Mouse (Mus musculus): Measurements from ENCODE around the gene Efna3. TPM values are rescaled to one million over a fixed set of nuclear protein-coding genes. Genes with fewer than 3 reads are reported as not detected.
A peak's percentile ranks its signal among the peaks of the same experiment; 100 is the strongest.

Gene Efna3
- polyA plus RNA-seq, 1 experiment from 2014 or later = 4.2 TPM

- Histone ChIP-seq H3K4me2 (ENCODE audit: low read length) (peak within 1 kb of the TSS; percentile 97), H3K4me1 (replicated peaks; ENCODE audit: insufficient read depth, low read length) (peaks cover 6% of the 10 kb centered on the region; the same call in 1 of the 2 replicates), H3K27me3 (ENCODE audit: insufficient read depth, low read length) (no peaks in the 10 kb centered on the region), H3K36me3 (ENCODE audit: insufficient read depth, low read length) (0 out of 2 replicates have a peak, but pooled peaks cover 5% of the 10 kb centered on the region), H3K9me3 (replicated peaks; ENCODE audit: low read length) (no peaks in the 10 kb centered on the region), H3K4me3 (replicated peaks; ENCODE audit: low read depth, low read length) (peak within 1 kb of the TSS; percentile 75), H3K27ac (peak within 1 kb of the TSS; percentile 75), H3K9ac (ENCODE audit: low read depth, low read length) (peak within 1 kb of the TSS; percentile 61)
- 1% methylated on average over 59 of the region's 59 CpGs for WGBS
- peak; percentile 88 for ATAC-seq (replicated peaks; ENCODE audit: low FRiP score, low read depth)
- peak; percentile 90 for DNase-seq (ENCODE audit: low spot score)
- peak; percentile 3; the same call in 1 of the 2 replicates for TF ChIP-seq CTCF (IDR thresholded peaks at IDR 0.05; ENCODE audit: low read depth)
Observed at GRCm38 (mm10) chr3:89349869-89350501, 27.2 kb upstream of the Efna3 start, which contains the start of gene Adam15. Gene Adam15, minus strand, starts transcription at chr3:89349996.

- peak overlapping the region; percentile 75 for H3K4me3 ChIP-seq (replicated peaks; ENCODE audit: low read depth, low read length)
- TF ChIP-seq CTCF (IDR thresholded peaks at IDR 0.05; ENCODE audit: low read depth) = no peak
- peak overlapping the region; percentile 61 for H3K9ac ChIP-seq (ENCODE audit: low read depth, low read length)
- peak overlapping the region; percentile 75 for H3K27ac ChIP-seq
- H3K4me2 ChIP-seq (ENCODE audit: low read length) = peak overlapping the region; percentile 97
- no peaks in the 10 kb centered on the region for H3K27me3 ChIP-seq (ENCODE audit: insufficient read depth, low read length)
- no peaks in the 10 kb centered on the region for H3K9me3 ChIP-seq (replicated peaks; ENCODE audit: low read length)
- 1% methylated on average over 38 of the region's 38 CpGs for WGBS
- ATAC-seq (replicated peaks; ENCODE audit: low FRiP score, low read depth) (peak; percentile 47), DNase-seq (ENCODE audit: low spot score) (peak; percentile 50)
- peaks cover 6% of the 10 kb centered on the region; the same call in 1 of the 2 replicates for H3K4me1 ChIP-seq (replicated peaks; ENCODE audit: insufficient read depth, low read length)
- H3K36me3 ChIP-seq (ENCODE audit: insufficient read depth, low read length) = peaks cover 8% of the 10 kb centered on the region
Observed at GRCm38 (mm10) chr3:89348911-89349868, 26.4 kb upstream of the Efna3 start.

GRCm38 (mm10) chr3:89347916-89348315 is 25.2 kb upstream of the Efna3 start:
- no peak for TF ChIP-seq CTCF (IDR thresholded peaks at IDR 0.05; ENCODE audit: low read depth)
- no peaks in the 10 kb centered on the region for H3K9me3 ChIP-seq (replicated peaks; ENCODE audit: low read length)
- no peak overlapping the region for H3K4me3 ChIP-seq (replicated peaks; ENCODE audit: low read depth, low read length)
- H3K4me2 ChIP-seq (ENCODE audit: low read length) = peak overlapping the region; percentile 97; the same call in 1 of the 2 replicates
- WGBS = 74% methylated on average over 1 of the region's 1 CpGs
- H3K36me3 ChIP-seq (ENCODE audit: insufficient read depth, low read length) = peaks cover 17% of the 10 kb centered on the region
- H3K27ac ChIP-seq = no peak overlapping the region
- no peak overlapping the region for H3K9ac ChIP-seq (ENCODE audit: low read depth, low read length)
- peaks cover 6% of the 10 kb centered on the region; the same call in 1 of the 2 replicates for H3K4me1 ChIP-seq (replicated peaks; ENCODE audit: insufficient read depth, low read length)
- H3K27me3 ChIP-seq (ENCODE audit: insufficient read depth, low read length) = no peaks in the 10 kb centered on the region
- ATAC-seq (replicated peaks; ENCODE audit: low FRiP score, low read depth) = no peak
- no peak for DNase-seq (ENCODE audit: low spot score)

GRCm38 (mm10) chr3:89346815-89347540 is 24.2 kb upstream of the Efna3 start:
- Histone ChIP-seq H3K4me1 (replicated peaks; ENCODE audit: insufficient read depth, low read length) (peaks cover 6% of the 10 kb centered on the region; the same call in 1 of the 2 replicates), H3K36me3 (ENCODE audit: insufficient read depth, low read length) (peaks cover 17% of the 10 kb centered on the region), H3K27ac (no peak overlapping the region), H3K9me3 (replicated peaks; ENCODE audit: low read length) (no peaks in the 10 kb centered on the region), H3K9ac (ENCODE audit: low read depth, low read length) (no peak overlapping the region), H3K27me3 (ENCODE audit: insufficient read depth, low read length) (no peaks in the 10 kb centered on the region), H3K4me2 (ENCODE audit: low read length) (peak overlapping the region; percentile 10; the same call in 1 of the 2 replicates), H3K4me3 (replicated peaks; ENCODE audit: low read depth, low read length) (no peak overlapping the region)
- DNase-seq (ENCODE audit: low spot score) = no peak
- TF ChIP-seq CTCF (IDR thresholded peaks at IDR 0.05; ENCODE audit: low read depth) = no peak
- ATAC-seq (replicated peaks; ENCODE audit: low FRiP score, low read depth) = no peak
- 81% methylated on average over 10 of the region's 10 CpGs for WGBS

GRCm38 (mm10) chr3:89343279-89343678 is 20.5 kb upstream of the Efna3 start:
- WGBS = 82% methylated on average over 7 of the region's 7 CpGs
- H3K27ac ChIP-seq = no peak overlapping the region
- H3K9me3 ChIP-seq (replicated peaks; ENCODE audit: low read length) = no peaks in the 10 kb centered on the region
- peaks cover 17% of the 10 kb centered on the region for H3K36me3 ChIP-seq (ENCODE audit: insufficient read depth, low read length)
- no peak overlapping the region for H3K4me2 ChIP-seq (ENCODE audit: low read length)
- H3K4me3 ChIP-seq (replicated peaks; ENCODE audit: low read depth, low read length) = no peak overlapping the region
- H3K27me3 ChIP-seq (ENCODE audit: insufficient read depth, low read length) = no peaks in the 10 kb centered on the region
- H3K4me1 ChIP-seq (replicated peaks; ENCODE audit: insufficient read depth, low read length) = peaks cover 2% of the 10 kb centered on the region
- DNase-seq (ENCODE audit: low spot score) (no peak), ATAC-seq (replicated peaks; ENCODE audit: low FRiP score, low read depth) (no peak)
- TF ChIP-seq CTCF (IDR thresholded peaks at IDR 0.05; ENCODE audit: low read depth) = no peak
- H3K9ac ChIP-seq (ENCODE audit: low read depth, low read length) = no peak overlapping the region
